Mouse (Mus musculus) spleen, adult 2 months (tissue): ENCODE results near the gene Itga9.

Source experiments
- CTCF ChIP-seq: fragments of 200-500 bp; IDR thresholded peaks from 2 replicates; pipeline ENCODE4 v1.5.1; 2011; ENCODE audit warnings: mild to moderate bottlenecking, inconsistent platforms; ENCODE audit not compliant: insufficient read depth, insufficient read length, insufficient replicate concordance; ENCODE audit errors: extremely low read depth
- POLR2A ChIP-seq: fragments of 200-500 bp; IDR thresholded peaks from 2 replicates; pipeline ENCODE4 v1.6.1; 2011; ENCODE audit warnings: low read depth, low read length, inconsistent platforms

DNA sequence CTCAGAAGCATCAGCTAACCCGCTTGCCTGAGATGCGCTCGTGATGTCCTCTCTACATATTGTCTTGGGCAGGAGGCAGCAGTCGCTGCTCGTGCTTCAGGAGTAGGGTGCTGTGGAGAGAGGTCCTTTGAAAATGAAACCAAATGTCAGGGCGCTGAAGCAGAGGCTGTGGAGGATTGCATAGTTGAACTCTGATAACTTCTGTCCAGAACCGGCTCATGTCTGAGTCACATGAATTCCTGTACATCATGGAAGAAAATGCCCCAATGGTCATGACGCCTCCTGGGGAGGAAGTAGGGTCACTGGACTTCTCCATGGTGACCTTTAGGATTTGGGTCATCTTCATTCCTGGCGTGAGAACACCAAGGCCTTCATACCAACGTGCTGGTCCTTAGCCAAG is 56.0 kb downstream of the Itga9 start:
- TF ChIP-seq CTCF (no peak), POLR2A (no peak)
